Mouse (Mus musculus): ENCODE measurements around the gene Lurap1. TPM values are rescaled to one million over a fixed set of nuclear protein-coding genes. Genes with fewer than 3 reads are reported as not detected.

Gene Lurap1
- total and polyA plus RNA-seq, 2 experiments from 2014 or later = 3.0 to 5.0 TPM

DNA sequence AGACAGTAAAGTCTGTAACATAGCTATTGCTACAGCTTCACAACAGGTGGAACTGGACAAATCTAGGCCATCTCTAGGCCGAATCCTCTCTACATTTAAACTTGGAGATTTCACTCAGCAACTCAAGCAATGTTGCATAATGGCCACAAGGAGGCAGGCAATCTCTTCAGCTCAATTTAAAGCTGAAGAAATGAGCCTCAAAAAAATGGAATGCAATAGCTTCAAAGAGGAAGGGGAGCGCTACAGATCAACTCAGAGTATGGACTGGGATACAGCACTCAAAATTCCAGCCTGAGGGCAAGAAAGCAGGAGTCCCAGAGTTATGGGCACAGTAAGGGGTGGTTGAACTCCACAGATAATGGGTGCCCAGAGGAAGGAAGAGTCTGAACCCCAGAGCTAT is 16.1 kb downstream of the Lurap1 start:
- no peaks in the 10 kb centered on the region for H3K4me1 ChIP-seq (ENCODE audit: insufficient read depth)
- peak; percentile 76 for DNase-seq
- no peak overlapping the region for H3K4me2 ChIP-seq (ENCODE audit: low read depth)
- no peak overlapping the region for H3K9ac ChIP-seq
- H3K4me3 ChIP-seq (ENCODE audit: low read depth, low read length) = no peak overlapping the region
- WGBS = 21% methylated on average over 2 of the region's 2 CpGs
- H3K27ac ChIP-seq (ENCODE audit: low read depth, low read length) = no peak overlapping the region
- H3K27me3 ChIP-seq (ENCODE audit: insufficient read depth, low read length) = no peaks in the 10 kb centered on the region
- peak; percentile 94 for TF ChIP-seq CTCF (IDR thresholded peaks at IDR 0.05; ENCODE audit: low read depth)
- no peaks in the 10 kb centered on the region for H3K36me3 ChIP-seq (ENCODE audit: insufficient read depth)
- peak; percentile 77 for ATAC-seq
- H3K9me3 ChIP-seq (ENCODE audit: low read length) = no peaks in the 10 kb centered on the region

DNA sequence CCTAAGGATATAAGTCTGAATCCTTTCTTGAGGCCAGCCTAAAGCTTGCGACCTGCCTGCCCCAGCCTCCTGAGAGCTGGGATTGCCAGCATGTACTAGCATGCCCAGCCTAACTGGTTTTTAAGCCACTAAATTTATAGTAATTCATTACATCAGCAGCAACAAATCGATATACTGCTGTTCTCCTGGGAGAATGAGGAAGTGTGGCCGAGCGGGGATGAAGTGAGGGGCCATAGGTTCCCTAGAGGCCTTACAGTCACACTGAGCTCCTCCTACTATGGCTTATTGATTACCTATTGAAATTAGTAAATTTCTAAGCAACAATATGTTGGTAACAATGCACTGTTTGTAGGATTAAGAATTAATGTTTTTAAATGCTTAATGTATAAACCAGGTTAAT is 18.0 kb downstream of the Lurap1 start:
- H3K9ac ChIP-seq = no peak overlapping the region
- no peak for TF ChIP-seq CTCF (IDR thresholded peaks at IDR 0.05; ENCODE audit: low read depth)
- WGBS = 91% methylated on average over 4 of the region's 4 CpGs

DNA sequence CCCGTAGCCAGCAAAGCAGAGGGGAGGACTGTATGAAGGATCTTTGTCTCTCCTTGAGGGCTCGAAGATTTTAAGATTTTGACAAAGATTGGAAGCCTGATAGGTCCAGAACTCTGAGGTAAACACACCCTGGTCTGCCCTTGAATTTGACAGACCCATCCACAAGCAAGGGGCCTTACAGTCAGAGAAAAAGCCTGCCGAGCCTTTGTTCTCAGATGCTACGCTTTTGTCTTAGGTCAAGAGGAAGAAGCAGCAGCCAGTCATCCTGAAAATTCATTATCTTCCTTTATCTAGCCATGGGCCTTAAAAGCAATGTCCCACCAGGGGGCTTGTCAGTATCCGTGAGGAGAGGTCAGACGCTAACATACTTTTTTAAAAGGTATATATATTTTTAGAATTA is 23.2 kb downstream of the Lurap1 start:
- TF ChIP-seq CTCF (IDR thresholded peaks at IDR 0.05; ENCODE audit: low read depth) = no peak
- no peaks in the 10 kb centered on the region for H3K36me3 ChIP-seq (ENCODE audit: insufficient read depth)
- no peaks in the 10 kb centered on the region for H3K27me3 ChIP-seq (ENCODE audit: insufficient read depth, low read length)
- no peaks in the 10 kb centered on the region for H3K9me3 ChIP-seq (ENCODE audit: low read length)
- H3K9ac ChIP-seq = no peak overlapping the region
- no peak overlapping the region for H3K4me2 ChIP-seq (ENCODE audit: low read depth)
- DNase-seq (no peak), ATAC-seq (no peak)
- no peak overlapping the region for H3K4me3 ChIP-seq (ENCODE audit: low read depth, low read length)
- H3K4me1 ChIP-seq (ENCODE audit: insufficient read depth) = no peaks in the 10 kb centered on the region
- 73% methylated on average over 6 of the region's 6 CpGs for WGBS
- no peak overlapping the region for H3K27ac ChIP-seq (ENCODE audit: low read depth, low read length)

More for the DNA sequence above, 18.0 kb downstream of the Lurap1 start:
- Histone ChIP-seq H3K4me1 (ENCODE audit: insufficient read depth) (no peaks in the 10 kb centered on the region), H3K27me3 (ENCODE audit: insufficient read depth, low read length) (no peaks in the 10 kb centered on the region), H3K4me2 (ENCODE audit: low read depth) (no peak overlapping the region), H3K4me3 (ENCODE audit: low read depth, low read length) (no peak overlapping the region), H3K27ac (ENCODE audit: low read depth, low read length) (no peak overlapping the region), H3K36me3 (ENCODE audit: insufficient read depth) (no peaks in the 10 kb centered on the region), H3K9me3 (ENCODE audit: low read length) (no peaks in the 10 kb centered on the region)
- DNase-seq (no peak), ATAC-seq (no peak)

DNA sequence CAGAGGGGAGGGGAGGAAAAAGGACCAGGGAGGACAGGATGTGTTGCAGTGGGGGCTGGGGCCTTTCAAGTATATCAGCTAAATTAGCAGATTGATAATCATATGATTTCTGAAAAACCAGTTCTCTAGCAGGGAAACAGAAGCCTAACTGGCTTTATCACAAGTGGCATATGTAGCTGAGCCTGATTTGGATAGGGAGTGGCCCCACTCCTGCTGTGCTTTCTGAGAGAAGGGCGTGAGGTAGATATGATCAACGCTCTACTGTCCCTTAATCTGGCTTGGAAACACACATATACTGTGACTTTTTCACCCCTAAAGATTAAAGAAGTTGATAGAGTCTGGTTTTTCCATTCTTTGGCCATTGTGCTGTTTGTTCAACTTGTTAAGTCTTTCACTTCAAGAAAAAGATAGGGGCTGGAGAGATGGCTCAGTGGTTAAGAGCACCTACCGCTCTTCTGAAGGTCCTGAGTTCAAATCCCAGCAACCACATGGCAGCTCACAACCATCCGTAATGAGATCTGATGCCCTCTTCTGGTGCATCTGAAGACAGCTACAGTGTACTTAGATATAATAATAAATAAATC is 25.2 kb downstream of the Lurap1 start:
- WGBS = 96% methylated on average over 4 of the region's 4 CpGs
- no peaks in the 10 kb centered on the region for H3K27me3 ChIP-seq (ENCODE audit: insufficient read depth, low read length)
- H3K9me3 ChIP-seq (ENCODE audit: low read length) = no peaks in the 10 kb centered on the region
- H3K9ac ChIP-seq = no peak overlapping the region
- ATAC-seq = no peak
- no peak for DNase-seq
- no peak overlapping the region for H3K27ac ChIP-seq (ENCODE audit: low read depth, low read length)
- H3K4me2 ChIP-seq (ENCODE audit: low read depth) = no peak overlapping the region
- no peaks in the 10 kb centered on the region for H3K36me3 ChIP-seq (ENCODE audit: insufficient read depth)
- no peak overlapping the region for H3K4me3 ChIP-seq (ENCODE audit: low read depth, low read length)
- no peaks in the 10 kb centered on the region for H3K4me1 ChIP-seq (ENCODE audit: insufficient read depth)
- TF ChIP-seq CTCF (IDR thresholded peaks at IDR 0.05; ENCODE audit: low read depth) = no peak

- no peak within 1 kb of the TSS; the same call in 1 of the 2 replicates for H3K27ac ChIP-seq (ENCODE audit: low read depth, low read length)
- H3K9me3 ChIP-seq (ENCODE audit: low read length) = no peaks in the 10 kb centered on the region
- under 1% methylated on average over 24 of the region's 24 CpGs for WGBS
- H3K27me3 ChIP-seq (ENCODE audit: insufficient read depth, low read length) = no peaks in the 10 kb centered on the region
- peak within 1 kb of the TSS; percentile 60 for H3K4me3 ChIP-seq (ENCODE audit: low read depth, low read length)
- peak within 1 kb of the TSS; percentile 55 for H3K4me2 ChIP-seq (ENCODE audit: low read depth)
- peak within 1 kb of the TSS; percentile 59 for H3K9ac ChIP-seq
- H3K36me3 ChIP-seq (ENCODE audit: insufficient read depth) = no peaks in the 10 kb centered on the region
- ATAC-seq (peak; percentile 99), DNase-seq (peak; percentile 94)
- TF ChIP-seq CTCF (IDR thresholded peaks at IDR 0.05; ENCODE audit: low read depth) = peak; percentile 54
- H3K4me1 ChIP-seq (ENCODE audit: insufficient read depth) = no peaks in the 10 kb centered on the region
These were observed 27.3 kb downstream of the Lurap1 start, which contains the start of the genes Rad54l and Pomgnt1 for GRCm38 (mm10) chr4:116123602-116124519. TSS of gene Rad54l (minus strand) at chr4:116123690. TSS of gene Pomgnt1 (plus strand) at chr4:116123840.

GRCm38 (mm10) chr4:116122762-116123161 is 28.4 kb downstream of the Lurap1 start:
- 3% methylated on average over 1 of the region's 1 CpGs for WGBS

GRCm38 (mm10) chr4:116111486-116111885 is 39.7 kb downstream of the Lurap1 start:
- WGBS = 37% methylated on average over 2 of the region's 2 CpGs

More at GRCm38 (mm10) chr4:116122762-116123161, 28.4 kb downstream of the Lurap1 start:
- ATAC-seq (no peak), DNase-seq (no peak)
- no peaks in the 10 kb centered on the region for H3K36me3 ChIP-seq (ENCODE audit: insufficient read depth)
- no peak for TF ChIP-seq CTCF (IDR thresholded peaks at IDR 0.05; ENCODE audit: low read depth)
- no peaks in the 10 kb centered on the region for H3K4me1 ChIP-seq (ENCODE audit: insufficient read depth)
- no peaks in the 10 kb centered on the region for H3K27me3 ChIP-seq (ENCODE audit: insufficient read depth, low read length)
- H3K4me2 ChIP-seq (ENCODE audit: low read depth) = peak overlapping the region; percentile 55; the same call in 1 of the 2 replicates
- peak overlapping the region; percentile 60 for H3K4me3 ChIP-seq (ENCODE audit: low read depth, low read length)
- H3K27ac ChIP-seq (ENCODE audit: low read depth, low read length) = no peak overlapping the region
- H3K9ac ChIP-seq = no peak overlapping the region
- no peaks in the 10 kb centered on the region for H3K9me3 ChIP-seq (ENCODE audit: low read length)

More at GRCm38 (mm10) chr4:116111486-116111885, 39.7 kb downstream of the Lurap1 start:
- H3K4me1 ChIP-seq (ENCODE audit: insufficient read depth) = no peaks in the 10 kb centered on the region
- H3K4me3 ChIP-seq (ENCODE audit: low read depth, low read length) = no peak overlapping the region
- H3K27ac ChIP-seq (ENCODE audit: low read depth, low read length) = no peak overlapping the region
- H3K4me2 ChIP-seq (ENCODE audit: low read depth) = no peak overlapping the region
- no peaks in the 10 kb centered on the region for H3K9me3 ChIP-seq (ENCODE audit: low read length)
- no peaks in the 10 kb centered on the region for H3K36me3 ChIP-seq (ENCODE audit: insufficient read depth)
- no peak for DNase-seq
- no peaks in the 10 kb centered on the region for H3K27me3 ChIP-seq (ENCODE audit: insufficient read depth, low read length)
- TF ChIP-seq CTCF (IDR thresholded peaks at IDR 0.05; ENCODE audit: low read depth) = no peak
- H3K9ac ChIP-seq = no peak overlapping the region
- ATAC-seq = no peak
